Mouse (Mus musculus) urinary bladder, postnatal 4 days (tissue): ENCODE measurements around the gene Fam129c.

Experiments
- DNase-seq, 2 experiments: peaks; one replicate each; pipeline ENCODE4 v3.0.0; 2021 to 2022; ENCODE audit warnings: low spot score in 2 of 2

Gene Fam129c

GRCm38 (mm10) chr8:71597451-71597850 lies at the start of gene Fam129c:
Gene Fam129c, plus strand, starts transcription at chr8:71597648.
- no peak for DNase-seq

GRCm38 (mm10) chr8:71550754-71551153 lies 46.7 kb upstream of the Fam129c start:
- DNase-seq: no peak

- no peak for DNase-seq
Observed at GRCm38 (mm10) chr8:71552770-71553169, 44.7 kb upstream of the Fam129c start.

- DNase-seq: no peak
Observed at GRCm38 (mm10) chr8:71554001-71554400, 43.4 kb upstream of the Fam129c start.

- DNase-seq: no peak
Observed at GRCm38 (mm10) chr8:71554644-71555043, 42.8 kb upstream of the Fam129c start.

- no peak for DNase-seq
Observed at GRCm38 (mm10) chr8:71558071-71558957, 39.1 kb upstream of the Fam129c start, which contains the start of gene Tmem221. Gene Tmem221, minus strand, starts transcription at chr8:71558871.

GRCm38 (mm10) chr8:71558958-71559690 lies 38.3 kb upstream of the Fam129c start:
- DNase-seq: peak; percentile 55 to 78

- DNase-seq: no peak
Observed at GRCm38 (mm10) chr8:71560071-71560470, 37.4 kb upstream of the Fam129c start.

GRCm38 (mm10) chr8:71560765-71561164 lies 36.7 kb upstream of the Fam129c start:
- DNase-seq: no peak

GRCm38 (mm10) chr8:71561401-71561800 lies 36.0 kb upstream of the Fam129c start:
- DNase-seq: no peak

- DNase-seq: peak; percentile 77 to 85
Observed at GRCm38 (mm10) chr8:71562751-71563150, 34.7 kb upstream of the Fam129c start.

GRCm38 (mm10) chr8:71563992-71564391 lies 33.5 kb upstream of the Fam129c start:
- no peak for DNase-seq

- no peak for DNase-seq
Observed at GRCm38 (mm10) chr8:71566501-71566900, 30.9 kb upstream of the Fam129c start, which contains the start of gene Nxnl1. Gene Nxnl1, minus strand, starts transcription at chr8:71566601.

GRCm38 (mm10) chr8:71567587-71567986 lies 29.9 kb upstream of the Fam129c start:
- DNase-seq: no peak

GRCm38 (mm10) chr8:71568387-71568937 lies 29.0 kb upstream of the Fam129c start, which contains the start of gene Slc27a1:
Gene Slc27a1, plus strand, starts transcription at chr8:71568882.
- peak in 1 of 2 experiments; percentile 75 for DNase-seq

GRCm38 (mm10) chr8:71568941-71569340 lies 28.5 kb upstream of the Fam129c start:
- no peak for DNase-seq

- peak; percentile 83 to 86 for DNase-seq
Observed at GRCm38 (mm10) chr8:71569366-71570290, 27.8 kb upstream of the Fam129c start.

GRCm38 (mm10) chr8:71570291-71570954 lies 27.0 kb upstream of the Fam129c start:
- peak; percentile 91 to 93 for DNase-seq

GRCm38 (mm10) chr8:71572077-71572476 lies 25.4 kb upstream of the Fam129c start:
- no peak for DNase-seq

GRCm38 (mm10) chr8:71572847-71573633 lies 24.4 kb upstream of the Fam129c start:
- DNase-seq: peak in 1 of 2 experiments; percentile 67
